Mouse (Mus musculus): ENCODE results near the gene Tbxa2r. TPM values are rescaled to one million over a fixed set of nuclear protein-coding genes. Genes with fewer than 3 reads are reported as not detected.
A peak's percentile ranks its signal among the peaks of the same experiment; 100 is the strongest.

The Tbxa2r gene
- 19.6 and 28.4 TPM in 2 replicates for polyA plus RNA-seq (2015; fragmentation: Nextera tagmentation; extraction: Ambion mirVana)

DNA sequence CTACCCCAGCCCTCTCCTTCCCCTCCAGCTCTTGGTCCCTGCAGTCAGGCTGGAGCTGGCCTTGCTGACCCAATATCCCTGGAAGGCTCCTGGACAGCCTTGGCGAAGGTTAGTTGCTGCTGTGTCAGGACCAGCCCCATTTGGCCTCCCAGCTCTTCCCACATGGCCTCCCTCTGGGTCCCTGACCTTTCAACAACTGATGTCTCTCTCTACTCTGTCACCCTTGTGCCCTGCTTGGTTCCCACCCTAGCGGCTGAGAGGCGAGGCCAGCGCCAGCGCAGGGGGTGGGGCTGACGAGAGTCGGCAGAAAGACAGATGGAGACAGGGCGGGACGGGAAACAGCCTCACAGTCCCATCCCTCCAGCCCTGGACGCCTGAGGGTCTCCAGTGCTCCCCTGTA lies at the start of gene Tbxa2r:
Gene Tbxa2r (plus strand): TSS at position 346 of the 400 bp plus-strand sequence.
- Histone ChIP-seq H3K27me3 (replicated peaks; ENCODE audit: insufficient read depth, low read length) (no peaks in the 10 kb centered on the region), H3K4me2 (replicated peaks; ENCODE audit: low read depth, low read length) (peak within 1 kb of the TSS; percentile 39), H3K4me3 (ENCODE audit: low read depth, low read length) (0 out of 2 replicates have a peak within 1 kb of the TSS, but pooled peaks have one; percentile 10), H3K27ac (ENCODE audit: low read length) (peak within 1 kb of the TSS; percentile 64), H3K36me3 (ENCODE audit: insufficient read depth, low read length) (peaks cover 30% of the 10 kb centered on the region), H3K9ac (replicated peaks; ENCODE audit: low read depth) (no peak within 1 kb of the TSS), H3K9me3 (ENCODE audit: low read length) (no peaks in the 10 kb centered on the region), H3K4me1 (ENCODE audit: insufficient read depth, low read depth, low read length) (peaks cover 20% of the 10 kb centered on the region)
- peak; percentile 71 for DNase-seq (ENCODE audit: low spot score)
- WGBS, result 12% methylated on average over 7 of the region's 10 CpGs
- ATAC-seq, result peak; percentile 70
- peak; percentile 55 for TF ChIP-seq CTCF (IDR thresholded peaks at IDR 0.05)
- no peak for TF ChIP-seq EP300 (IDR thresholded peaks at IDR 0.05)

DNA sequence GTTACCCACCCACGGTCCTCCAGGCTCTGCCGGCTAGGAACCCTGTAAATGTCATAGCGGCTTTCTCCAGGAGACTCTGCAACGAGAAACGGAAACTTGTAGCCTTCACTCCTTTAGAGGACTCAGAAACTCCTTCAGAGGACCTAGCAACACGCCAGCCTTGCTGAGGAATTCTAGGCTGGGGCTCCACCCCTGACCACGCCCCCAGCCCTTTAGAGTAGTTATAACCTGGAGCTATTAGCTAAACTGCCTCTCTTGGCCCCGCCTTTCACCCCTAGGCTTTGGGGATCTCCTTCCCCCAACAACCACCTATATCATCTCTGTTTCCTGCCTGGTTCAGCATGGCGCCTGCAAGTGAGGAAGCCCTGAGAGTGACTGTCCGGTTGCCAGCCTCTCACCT lies 49.0 kb upstream of the Tbxa2r start:
- peak; percentile 57 for ATAC-seq
- no peaks in the 10 kb centered on the region; the same call in 1 of the 2 replicates for H3K36me3 ChIP-seq (ENCODE audit: insufficient read depth, low read length)
- 28% methylated on average over 9 of the region's 10 CpGs for WGBS
- no peak overlapping the region for H3K4me3 ChIP-seq (ENCODE audit: low read depth, low read length)
- no peaks in the 10 kb centered on the region for H3K9me3 ChIP-seq (ENCODE audit: low read length)
- no peak for TF ChIP-seq EP300 (IDR thresholded peaks at IDR 0.05)
- no peak for TF ChIP-seq CTCF (IDR thresholded peaks at IDR 0.05)
- DNase-seq (ENCODE audit: low spot score), result peak; percentile 54
- no peak overlapping the region for H3K9ac ChIP-seq (replicated peaks; ENCODE audit: low read depth)
- H3K4me2 ChIP-seq (replicated peaks; ENCODE audit: low read depth, low read length), result no peak overlapping the region
- H3K27me3 ChIP-seq (replicated peaks; ENCODE audit: insufficient read depth, low read length), result peaks cover 5% of the 10 kb centered on the region; the same call in 1 of the 2 replicates
- H3K4me1 ChIP-seq (ENCODE audit: insufficient read depth, low read depth, low read length), result no peaks in the 10 kb centered on the region
- H3K27ac ChIP-seq (ENCODE audit: low read length), result no peak overlapping the region

DNA sequence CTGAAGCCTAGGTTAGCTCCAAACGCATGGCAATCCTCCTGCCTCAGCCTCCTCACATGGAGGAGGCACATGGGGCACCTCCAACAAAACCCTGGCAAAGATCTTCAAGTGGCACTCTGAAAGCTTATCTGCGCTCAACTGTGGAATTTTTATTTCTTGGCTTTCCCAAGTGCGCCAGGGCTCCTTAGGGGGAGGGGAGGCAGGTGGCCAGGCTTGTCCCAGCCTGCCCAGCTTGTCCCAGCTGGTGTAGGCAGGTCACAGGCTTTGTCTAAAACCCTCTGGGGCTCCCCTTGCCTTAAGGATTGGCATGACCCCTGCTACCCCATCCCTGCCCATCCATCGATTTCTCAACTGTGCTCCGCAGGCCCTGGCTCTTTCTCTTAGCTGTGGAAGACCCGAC lies 44.3 kb upstream of the Tbxa2r start:
- Histone ChIP-seq H3K27me3 (replicated peaks; ENCODE audit: insufficient read depth, low read length) (peaks cover 16% of the 10 kb centered on the region; the same call in 1 of the 2 replicates), H3K4me2 (replicated peaks; ENCODE audit: low read depth, low read length) (no peak overlapping the region)
- ATAC-seq, result peak; percentile 9; the same call in 1 of the 2 replicates

DNA sequence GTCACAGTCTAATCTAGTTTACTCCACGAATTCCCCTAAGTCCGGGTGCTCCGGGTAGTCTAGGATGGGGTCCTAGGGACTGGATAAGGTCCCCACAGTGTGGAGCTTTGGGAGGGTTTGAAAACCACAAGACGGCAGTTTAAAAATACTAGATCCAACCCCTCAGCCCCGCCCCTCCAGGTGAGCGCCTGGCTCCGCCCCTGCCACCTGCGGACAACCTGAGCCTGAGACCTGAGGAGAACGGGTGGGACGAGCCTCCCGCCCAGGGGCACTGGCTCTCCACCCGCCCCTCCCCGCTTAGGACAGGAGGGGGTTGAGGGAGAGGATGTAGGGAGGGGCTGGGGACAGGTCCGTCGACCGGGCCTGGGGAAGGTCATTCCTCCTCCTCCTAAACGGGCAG lies 43.8 kb upstream of the Tbxa2r start:
- Histone ChIP-seq H3K4me3 (ENCODE audit: low read depth, low read length) (peak overlapping the region; percentile 46), H3K9me3 (ENCODE audit: low read length) (no peaks in the 10 kb centered on the region), H3K4me2 (replicated peaks; ENCODE audit: low read depth, low read length) (peak overlapping the region; percentile 75), H3K27me3 (replicated peaks; ENCODE audit: insufficient read depth, low read length) (peaks cover 16% of the 10 kb centered on the region; the same call in 1 of the 2 replicates), H3K27ac (ENCODE audit: low read length) (peak overlapping the region; percentile 77), H3K9ac (replicated peaks; ENCODE audit: low read depth) (no peak overlapping the region), H3K4me1 (ENCODE audit: insufficient read depth, low read depth, low read length) (0 out of 2 replicates have a peak, but pooled peaks cover 17% of the 10 kb centered on the region), H3K36me3 (ENCODE audit: insufficient read depth, low read length) (no peaks in the 10 kb centered on the region)
- peak; percentile 42 for ATAC-seq
- TF ChIP-seq EP300 (IDR thresholded peaks at IDR 0.05), result no peak
- DNase-seq (ENCODE audit: low spot score), result peak; percentile 71
- WGBS, result 7% methylated on average over 17 of the region's 17 CpGs

More for the DNA sequence above, 44.3 kb upstream of the Tbxa2r start:
- no peak for TF ChIP-seq CTCF (IDR thresholded peaks at IDR 0.05)
- no peak for TF ChIP-seq EP300 (IDR thresholded peaks at IDR 0.05)
- WGBS, result 51% methylated on average over 6 of the region's 6 CpGs
- Histone ChIP-seq H3K4me1 (ENCODE audit: insufficient read depth, low read depth, low read length) (0 out of 2 replicates have a peak, but pooled peaks cover 13% of the 10 kb centered on the region), H3K36me3 (ENCODE audit: insufficient read depth, low read length) (no peaks in the 10 kb centered on the region), H3K9me3 (ENCODE audit: low read length) (no peaks in the 10 kb centered on the region), H3K9ac (replicated peaks; ENCODE audit: low read depth) (no peak overlapping the region), H3K4me3 (ENCODE audit: low read depth, low read length) (no peak overlapping the region), H3K27ac (ENCODE audit: low read length) (peak overlapping the region; percentile 34; the same call in 1 of the 2 replicates)
- DNase-seq (ENCODE audit: low spot score), result peak; percentile 56

DNA sequence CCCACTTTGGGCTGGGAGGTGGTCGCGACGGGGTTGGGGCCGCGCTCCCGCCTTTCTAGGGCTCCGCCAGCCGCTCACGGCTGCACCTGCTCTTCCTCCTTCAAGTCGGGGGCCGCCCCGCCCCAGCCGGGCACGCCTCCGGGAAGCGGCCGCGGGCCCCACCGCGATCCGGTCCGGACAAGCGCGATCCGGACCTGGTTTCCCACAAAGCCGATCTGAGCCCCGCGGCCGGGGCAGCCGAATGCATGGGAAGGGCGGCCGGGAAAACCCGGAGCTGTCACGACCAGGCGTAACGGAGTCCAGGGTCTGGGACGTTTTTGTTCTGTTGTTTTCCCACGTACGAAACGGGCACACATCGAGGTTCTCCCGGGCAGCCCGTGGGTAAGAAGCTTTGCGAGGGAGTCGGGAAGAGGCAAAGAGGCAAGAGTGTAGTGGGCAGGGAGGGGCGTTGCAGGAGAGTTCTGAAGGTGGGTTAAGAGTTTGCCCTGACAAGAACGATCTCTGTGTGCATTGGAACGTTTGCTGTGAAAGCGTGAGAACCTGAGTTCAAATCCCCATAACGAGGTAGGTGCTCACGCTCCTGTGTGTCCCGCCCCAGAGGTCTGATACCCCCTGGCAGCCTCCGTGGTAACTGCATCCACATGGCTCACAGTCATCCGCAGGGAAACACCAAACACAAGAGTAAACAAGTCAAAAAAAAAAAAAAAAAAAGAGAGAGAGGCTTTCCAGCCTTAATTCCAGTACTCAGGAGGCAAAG lies 42.7 kb upstream of the Tbxa2r start:
- peak overlapping the region; percentile 77 for H3K27ac ChIP-seq (ENCODE audit: low read length)
- H3K4me2 ChIP-seq (replicated peaks; ENCODE audit: low read depth, low read length), result peak overlapping the region; percentile 75
- ATAC-seq (peak; percentile 76), DNase-seq (ENCODE audit: low spot score) (peak; percentile 93)
- peak; percentile 32; the same call in 1 of the 2 replicates for TF ChIP-seq EP300 (IDR thresholded peaks at IDR 0.05)
- peak; percentile 15; the same call in 1 of the 2 replicates for TF ChIP-seq CTCF (IDR thresholded peaks at IDR 0.05)
- no peaks in the 10 kb centered on the region for H3K9me3 ChIP-seq (ENCODE audit: low read length)
- peak overlapping the region; percentile 46 for H3K4me3 ChIP-seq (ENCODE audit: low read depth, low read length)
- H3K27me3 ChIP-seq (replicated peaks; ENCODE audit: insufficient read depth, low read length), result peaks cover 16% of the 10 kb centered on the region; the same call in 1 of the 2 replicates
- H3K36me3 ChIP-seq (ENCODE audit: insufficient read depth, low read length), result no peaks in the 10 kb centered on the region
- WGBS, result 2% methylated on average over 43 of the region's 54 CpGs
- no peak overlapping the region for H3K9ac ChIP-seq (replicated peaks; ENCODE audit: low read depth)
- H3K4me1 ChIP-seq (ENCODE audit: insufficient read depth, low read depth, low read length), result 0 out of 2 replicates have a peak, but pooled peaks cover 17% of the 10 kb centered on the region

DNA sequence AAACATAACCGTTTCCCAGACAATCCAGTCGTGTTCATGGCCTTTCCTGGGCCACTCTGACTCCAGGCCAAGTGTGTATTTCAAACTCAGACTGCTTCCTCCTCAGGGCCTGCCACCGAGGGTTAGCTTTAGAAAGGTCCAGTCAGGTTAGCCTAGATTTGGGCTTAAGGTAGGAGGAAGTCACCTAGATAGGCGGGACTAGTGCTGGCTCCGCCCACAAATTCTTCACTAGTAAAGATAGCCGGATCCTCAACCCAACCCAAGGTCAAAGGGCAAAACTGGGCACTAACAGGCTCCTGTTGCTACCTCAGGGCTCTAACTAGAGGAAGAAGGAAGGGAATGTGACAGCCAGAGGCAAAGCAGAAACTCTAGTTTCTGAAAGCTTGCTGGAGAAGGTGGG lies 41.9 kb upstream of the Tbxa2r start:
- WGBS, result 24% methylated on average over 6 of the region's 6 CpGs
- H3K27ac ChIP-seq (ENCODE audit: low read length), result peak overlapping the region; percentile 77
- H3K4me2 ChIP-seq (replicated peaks; ENCODE audit: low read depth, low read length), result no peak overlapping the region; the same call in 1 of the 2 replicates
- H3K36me3 ChIP-seq (ENCODE audit: insufficient read depth, low read length), result no peaks in the 10 kb centered on the region
- H3K9ac ChIP-seq (replicated peaks; ENCODE audit: low read depth), result no peak overlapping the region
- ATAC-seq, result no peak
- no peak overlapping the region for H3K4me3 ChIP-seq (ENCODE audit: low read depth, low read length)
- 0 out of 2 replicates have a peak, but pooled peaks cover 21% of the 10 kb centered on the region for H3K4me1 ChIP-seq (ENCODE audit: insufficient read depth, low read depth, low read length)
- H3K27me3 ChIP-seq (replicated peaks; ENCODE audit: insufficient read depth, low read length), result peaks cover 16% of the 10 kb centered on the region; the same call in 1 of the 2 replicates
- no peaks in the 10 kb centered on the region for H3K9me3 ChIP-seq (ENCODE audit: low read length)
- peak; percentile 57 for DNase-seq (ENCODE audit: low spot score)
- no peak for TF ChIP-seq EP300 (IDR thresholded peaks at IDR 0.05)
- no peak for TF ChIP-seq CTCF (IDR thresholded peaks at IDR 0.05)
